Comparison of ENCODE assay signal across 9 mouse cellular contexts in genomic region chr5:113986182-113986961, GRCm38 (mm10). TPM values are rescaled to one million over a fixed set of nuclear protein-coding genes. Genes with fewer than 3 reads are reported as not detected.
DNase-seq lines count a peak whose midpoint lies in the region; ATAC-seq lines count a peak whose summit lies in the region.
"Had no signal": no experiment of that assay in that cellular context is flagged by ENCODE, and none has a peak within 500 bp of the region (broad histone marks: within the 10 kb centered on the region; RNA-seq: fewer than 3 reads in every experiment).

No protein-coding gene starts in this region.

- H3K4me3 ChIP-seq in erythroblast, embryonic 14.5 days (replicated peaks): peak overlapping the region; percentile 45
- no peak overlapping the region for H3K4me3 ChIP-seq in embryonic facial prominence, embryonic 10.5 days
- no peak overlapping the region for H3K4me3 ChIP-seq in limb, embryonic 15.5 days
- no peak overlapping the region for H3K4me3 ChIP-seq in forebrain, embryonic 16.5 days (replicated peaks; ENCODE audit: low read length)

- no peaks in the 10 kb centered on the region for H3K9me3 ChIP-seq in erythroblast, embryonic 14.5 days (ENCODE audit: control insufficient read depth, low read length)
- no peaks in the 10 kb centered on the region for H3K9me3 ChIP-seq in embryonic facial prominence, embryonic 10.5 days
- H3K9me3 ChIP-seq in limb, embryonic 15.5 days: no peaks in the 10 kb centered on the region
- H3K9me3 ChIP-seq in forebrain, embryonic 16.5 days (ENCODE audit: control insufficient read depth, low read length): no peaks in the 10 kb centered on the region

- peaks cover 96% of the 10 kb centered on the region for H3K4me1 ChIP-seq in erythroblast, embryonic 14.5 days (ENCODE audit: control insufficient read depth)
- H3K4me1 ChIP-seq in embryonic facial prominence, embryonic 10.5 days: peaks cover 57% of the 10 kb centered on the region
- H3K4me1 ChIP-seq in limb, embryonic 15.5 days: peaks cover 22% of the 10 kb centered on the region
- peaks cover 22% of the 10 kb centered on the region for H3K4me1 ChIP-seq in forebrain, embryonic 16.5 days (replicated peaks; ENCODE audit: control insufficient read depth, insufficient read depth, low read length)

- H3K27ac ChIP-seq in embryonic facial prominence, embryonic 10.5 days (replicated peaks): peak overlapping the region; percentile 57
- H3K27ac ChIP-seq in limb, embryonic 15.5 days: 0 out of 2 replicates have a peak overlapping the region, but pooled peaks have one; percentile 38
- no peak overlapping the region for H3K27ac ChIP-seq in forebrain, embryonic 16.5 days (ENCODE audit: low read length)

- no peaks in the 10 kb centered on the region for H3K27me3 ChIP-seq in erythroblast, embryonic 14.5 days (ENCODE audit: control insufficient read depth)
- no peaks in the 10 kb centered on the region for H3K27me3 ChIP-seq in embryonic facial prominence, embryonic 10.5 days (replicated peaks; ENCODE audit: low read depth, poor library complexity, severe bottlenecking)
- no peaks in the 10 kb centered on the region for H3K27me3 ChIP-seq in limb, embryonic 15.5 days
- no peaks in the 10 kb centered on the region for H3K27me3 ChIP-seq in forebrain, embryonic 16.5 days (replicated peaks; ENCODE audit: control insufficient read depth, insufficient read depth, low read length)
- H3K27me3 ChIP-seq: CH12.LX had no signal

- intact Hi-C loops in heart, postnatal 10 days (cut with DNase I): loop anchor here (1.0 kb wide), 1 partner anchor 31 kb away; no protein-coding TSS in a partner anchor

- ATAC-seq in erythroblast, adult 5-6 weeks (replicated peaks; ENCODE audit: low FRiP score, poor library complexity, severe bottlenecking): no peak
- no peak for ATAC-seq in limb, embryonic 15.5 days (ENCODE audit: insufficient number of reproducible peaks, low FRiP score, low TSS enrichment, low read depth)
- no peak for ATAC-seq in forebrain, embryonic 16.5 days

- no peak for DNase-seq in embryonic facial prominence, embryonic 10.5 days (ENCODE audit: low spot score)
- peak; percentile 78 to 82 for DNase-seq in heart, postnatal 10 days
- DNase-seq in skeletal muscle tissue, adult 2 months (ENCODE audit: low read depth, low spot score): peak; percentile 52
- no peak for DNase-seq in frontal cortex, postnatal 36 days (ENCODE audit: low spot score in 2 of 2)

- 36% methylated on average over 9 of the region's 9 CpGs for WGBS in embryonic facial prominence, embryonic 10.5 days
- WGBS in limb, embryonic 15.5 days: 25% methylated on average over 9 of the region's 9 CpGs
- 59% methylated on average over 9 of the region's 9 CpGs for WGBS in forebrain, embryonic 16.5 days

- no peak overlapping the region for H3K4me2 ChIP-seq in limb, embryonic 15.5 days
- H3K4me2 ChIP-seq in forebrain, embryonic 16.5 days (ENCODE audit: low read length): no peak overlapping the region

- H3K36me3 ChIP-seq in erythroblast, embryonic 14.5 days (ENCODE audit: control insufficient read depth): peaks cover 78% of the 10 kb centered on the region
- H3K36me3 ChIP-seq in embryonic facial prominence, embryonic 10.5 days (replicated peaks): peaks cover 56% of the 10 kb centered on the region
- H3K36me3 ChIP-seq in limb, embryonic 15.5 days: peaks cover 21% of the 10 kb centered on the region; the same call in 1 of the 2 replicates
- peaks cover 2% of the 10 kb centered on the region; the same call in 1 of the 2 replicates for H3K36me3 ChIP-seq in forebrain, embryonic 16.5 days (ENCODE audit: control insufficient read depth, insufficient read depth)

- H3K9ac ChIP-seq in limb, embryonic 15.5 days: no peak overlapping the region
- no peak overlapping the region for H3K9ac ChIP-seq in forebrain, embryonic 16.5 days (replicated peaks; ENCODE audit: low read depth, low read length)

RNA-seq across cellular contexts. Expression of gene Ssh1, which starts 7.3 kb away (rescaled TPM):
- polyA plus RNA-seq in erythroblast, embryonic 14.5 days (2012): 3.3 TPM in 2 replicates
- 55.9 and 63.5 TPM in 2 replicates for total RNA-seq in erythroblast, adult 5-6 weeks (2015; ENCODE audit: low replicate concordance)
- total RNA-seq in erythroblast, adult 5-6 weeks (2017; ENCODE audit: low replicate concordance): 60.6 and 63.8 TPM in 2 replicates
- 15.6 and 17.9 TPM in 2 replicates for polyA plus RNA-seq in embryonic facial prominence, embryonic 10.5 days (2016; fragmentation: Nextera tagmentation; extraction: Ambion mirVana)
- 10 to 100 TPM; 18.6 to 20.3 TPM for total RNA-seq in heart, postnatal 10 days (2021)
- 10.3 and 13.2 TPM in 2 replicates for polyA plus RNA-seq in limb, embryonic 15.5 days (2015; fragmentation: Nextera tagmentation; extraction: Ambion mirVana)
- polyA plus RNA-seq in forebrain, embryonic 16.5 days (2015; fragmentation: Nextera tagmentation; extraction: Ambion mirVana): 11.2 and 12.4 TPM in 2 replicates

RNA-seq across cellular contexts. Expression of gene Dao, which starts 17.1 kb away (rescaled TPM):
- not detected in 2 replicates for polyA plus RNA-seq in erythroblast, embryonic 14.5 days (2012)
- not detected in 2 replicates for total RNA-seq in erythroblast, adult 5-6 weeks (2015; ENCODE audit: low replicate concordance)
- not detected in 2 replicates for total RNA-seq in erythroblast, adult 5-6 weeks (2017; ENCODE audit: low replicate concordance)
- polyA plus RNA-seq in embryonic facial prominence, embryonic 10.5 days (2016; fragmentation: Nextera tagmentation; extraction: Ambion mirVana): not detected in 2 replicates
- total RNA-seq in heart, postnatal 10 days (2021): not detected
- not detected in 2 replicates for polyA plus RNA-seq in limb, embryonic 15.5 days (2015; fragmentation: Nextera tagmentation; extraction: Ambion mirVana)
- polyA plus RNA-seq in forebrain, embryonic 16.5 days (2015; fragmentation: Nextera tagmentation; extraction: Ambion mirVana): not detected in 2 replicates

Comparison
In these comparisons a context has a peak if more than half of its experiments do, and no peak if none do; other contexts are left out.
1. DNase-seq: peak in heart, postnatal 10 days (2 of 2) and skeletal muscle tissue, adult 2 months (single experiment); none in embryonic facial prominence, embryonic 10.5 days (single experiment) and frontal cortex, postnatal 36 days (0 of 2).